Mouse (Mus musculus) CH12.LX (cell line): ENCODE measurements at regions not wholly inside any gene's neighbourhood (a gene's known extent, or its start where the extent isn't known, plus 50 kb on each side); places are given as distances from the start of the nearest gene placed in this dataset.

Source experiments
- CHD2 ChIP-seq: IDR thresholded peaks from 2 replicates; pipeline ENCODE4 v1.6.1; 2011; ENCODE audit warnings: low read length, improper control_type of control experiment
- CTCF ChIP-seq, 2 experiments: IDR thresholded peaks in 1 of 2; conservative IDR thresholded peaks in 1 of 2; 2 replicates each; pipeline ENCODE4 v1.5.1; 2011 to 2012; ENCODE audit warnings: low read depth in 2 of 2, low read length in 2 of 2, improper control_type of control experiment in 1 of 2, inconsistent platforms in 1 of 2, mild to moderate bottlenecking in 1 of 2, moderate library complexity in 1 of 2
- E2F4 ChIP-seq: IDR thresholded peaks from 2 replicates; pipeline ENCODE4 v1.6.1; 2011; ENCODE audit warnings: low read depth, low read length, improper control_type of control experiment; ENCODE audit not compliant: insufficient replicate concordance
- EP300 ChIP-seq: IDR thresholded peaks from 2 replicates; pipeline ENCODE4 v1.6.1; 2011; ENCODE audit warnings: low read length, improper control_type of control experiment
- GABPA ChIP-seq: IDR thresholded peaks from 2 replicates; pipeline ENCODE4 v1.6.1; 2012; ENCODE audit warnings: low read depth, low read length, improper control_type of control experiment, inconsistent platforms; ENCODE audit not compliant: insufficient replicate concordance
- JUND ChIP-seq: conservative IDR thresholded peaks from 2 replicates; pipeline ENCODE4 v1.6.1; 2011; ENCODE audit warnings: low read depth, low read length, improper control_type of control experiment
- MXI1 ChIP-seq: IDR thresholded peaks from 2 replicates; pipeline ENCODE4 v1.6.1; 2011; ENCODE audit warnings: mild to moderate bottlenecking, low read depth, low read length, improper control_type of control experiment
- POLR2A ChIP-seq: IDR thresholded peaks from 2 replicates; pipeline ENCODE4 v1.6.1; 2011; ENCODE audit warnings: low read depth, mild to moderate bottlenecking, improper control_type of control experiment, low read length
- UBTF ChIP-seq: IDR thresholded peaks from 2 replicates; pipeline ENCODE4 v1.6.1; 2012; ENCODE audit warnings: low read depth, mild to moderate bottlenecking, inconsistent platforms, low read length, improper control_type of control experiment, moderate library complexity
- USF1 ChIP-seq: IDR thresholded peaks from 2 replicates; pipeline ENCODE4 v1.6.1; 2014; ENCODE audit warnings: low read depth, mild to moderate bottlenecking, inconsistent platforms, low read length, improper control_type of control experiment
- ZC3H11A ChIP-seq: IDR thresholded peaks from 2 replicates; pipeline ENCODE4 v1.6.1; 2012; ENCODE audit warnings: low read depth, mild to moderate bottlenecking, inconsistent platforms, low read length, improper control_type of control experiment
- ZNF384 ChIP-seq: IDR thresholded peaks from 2 replicates; pipeline ENCODE4 v1.6.1; 2012; ENCODE audit warnings: low read depth, low read length, improper control_type of control experiment, inconsistent platforms

- no peak for TF ChIP-seq CTCF (conservative IDR thresholded peaks at IDR 0.05 in 1 of 2, IDR thresholded peaks at IDR 0.05 in 1 of 2; ENCODE audit: low read depth in 2 of 2, low read length in 2 of 2)
- TF ChIP-seq EP300: no peak
- TF ChIP-seq MXI1: no peak
- TF ChIP-seq ZNF384: no peak
- TF ChIP-seq POLR2A: no peak
- TF ChIP-seq E2F4: no peak
- no peak for TF ChIP-seq CHD2
- TF ChIP-seq UBTF: no peak
- no peak for TF ChIP-seq JUND
- no peak for TF ChIP-seq GABPA
- TF ChIP-seq USF1: no peak
- TF ChIP-seq ZC3H11A: no peak
Measured at GRCm38 (mm10) chr12:12601362-12601761, 339.4 kb downstream of the Fam49a start.
